Mouse (Mus musculus): Measurements from ENCODE around the gene Kitl. TPM values are rescaled to one million over a fixed set of nuclear protein-coding genes. Genes with fewer than 3 reads are reported as not detected.

The Kitl gene
- polyA plus RNA-seq, 1 experiment: 7.8 TPM

- no peaks in the 10 kb centered on the region for H3K36me3 ChIP-seq (ENCODE audit: control insufficient read depth, insufficient read depth, low read length)
- no peaks in the 10 kb centered on the region for H3K4me1 ChIP-seq (ENCODE audit: control insufficient read depth, insufficient read depth, insufficient read length)
- no peaks in the 10 kb centered on the region for H3K27me3 ChIP-seq (ENCODE audit: control insufficient read depth, insufficient read depth, low read length)
- no peak overlapping the region for H3K27ac ChIP-seq (ENCODE audit: insufficient read depth, low read length)
- WGBS: 71% methylated on average over 4 of the region's 4 CpGs
- TF ChIP-seq POLR2A (IDR thresholded peaks at IDR 0.05; ENCODE audit: low read depth, low read length) (no peak), CTCF (IDR thresholded peaks at IDR 0.05; ENCODE audit: extremely low read depth, insufficient read depth, insufficient read length, insufficient replicate concordance) (no peak)
- no peak overlapping the region for H3K4me3 ChIP-seq (ENCODE audit: extremely low read depth, insufficient read depth, insufficient read length)
- DNase-seq (ENCODE audit: low read depth in 1 of 2, low spot score in 2 of 2): no peak
Observed at GRCm38 (mm10) chr10:100052911-100053310, 37.5 kb downstream of the Kitl start.

- 78% methylated on average over 3 of the region's 3 CpGs for WGBS
- TF ChIP-seq POLR2A (IDR thresholded peaks at IDR 0.05; ENCODE audit: low read depth, low read length) (no peak), CTCF (IDR thresholded peaks at IDR 0.05; ENCODE audit: extremely low read depth, insufficient read depth, insufficient read length, insufficient replicate concordance) (no peak)
- no peaks in the 10 kb centered on the region for H3K27me3 ChIP-seq (ENCODE audit: control insufficient read depth, insufficient read depth, low read length)
- DNase-seq (ENCODE audit: low read depth in 1 of 2, low spot score in 2 of 2): no peak
- no peak overlapping the region for H3K27ac ChIP-seq (ENCODE audit: insufficient read depth, low read length)
- no peaks in the 10 kb centered on the region for H3K36me3 ChIP-seq (ENCODE audit: control insufficient read depth, insufficient read depth, low read length)
- H3K4me1 ChIP-seq (ENCODE audit: control insufficient read depth, insufficient read depth, insufficient read length): no peaks in the 10 kb centered on the region
- no peak overlapping the region for H3K4me3 ChIP-seq (ENCODE audit: extremely low read depth, insufficient read depth, insufficient read length)
Observed at GRCm38 (mm10) chr10:100054006-100054405, 38.6 kb downstream of the Kitl start.

- Histone ChIP-seq H3K36me3 (ENCODE audit: control insufficient read depth, insufficient read depth, low read length) (no peaks in the 10 kb centered on the region), H3K27ac (ENCODE audit: insufficient read depth, low read length) (no peak overlapping the region), H3K4me1 (ENCODE audit: control insufficient read depth, insufficient read depth, insufficient read length) (no peaks in the 10 kb centered on the region), H3K4me3 (ENCODE audit: extremely low read depth, insufficient read depth, insufficient read length) (no peak overlapping the region), H3K27me3 (ENCODE audit: control insufficient read depth, insufficient read depth, low read length) (no peaks in the 10 kb centered on the region)
- WGBS: 90% methylated on average over 2 of the region's 2 CpGs
- no peak for TF ChIP-seq CTCF (IDR thresholded peaks at IDR 0.05; ENCODE audit: extremely low read depth, insufficient read depth, insufficient read length, insufficient replicate concordance)
- TF ChIP-seq POLR2A (IDR thresholded peaks at IDR 0.05; ENCODE audit: low read depth, low read length): no peak
- DNase-seq (ENCODE audit: low read depth in 1 of 2, low spot score in 2 of 2): no peak
Observed at GRCm38 (mm10) chr10:100055082-100055481, 39.7 kb downstream of the Kitl start.

- no peak overlapping the region for H3K4me3 ChIP-seq (ENCODE audit: extremely low read depth, insufficient read depth, insufficient read length)
- H3K36me3 ChIP-seq (ENCODE audit: control insufficient read depth, insufficient read depth, low read length): no peaks in the 10 kb centered on the region
- H3K27ac ChIP-seq (ENCODE audit: insufficient read depth, low read length): no peak overlapping the region
- H3K4me1 ChIP-seq (ENCODE audit: control insufficient read depth, insufficient read depth, insufficient read length): no peaks in the 10 kb centered on the region
- 59% methylated on average over 1 of the region's 1 CpGs for WGBS
- H3K27me3 ChIP-seq (ENCODE audit: control insufficient read depth, insufficient read depth, low read length): no peaks in the 10 kb centered on the region
- TF ChIP-seq CTCF (IDR thresholded peaks at IDR 0.05; ENCODE audit: extremely low read depth, insufficient read depth, insufficient read length, insufficient replicate concordance) (no peak), POLR2A (IDR thresholded peaks at IDR 0.05; ENCODE audit: low read depth, low read length) (no peak)
- DNase-seq (ENCODE audit: low read depth in 1 of 2, low spot score in 2 of 2): no peak
Observed at GRCm38 (mm10) chr10:100057106-100057623, 41.7 kb downstream of the Kitl start.

- no peak for DNase-seq (ENCODE audit: low read depth in 1 of 2, low spot score in 2 of 2)
- Histone ChIP-seq H3K27me3 (ENCODE audit: control insufficient read depth, insufficient read depth, low read length) (no peaks in the 10 kb centered on the region), H3K4me3 (ENCODE audit: extremely low read depth, insufficient read depth, insufficient read length) (no peak overlapping the region), H3K36me3 (ENCODE audit: control insufficient read depth, insufficient read depth, low read length) (no peaks in the 10 kb centered on the region), H3K27ac (ENCODE audit: insufficient read depth, low read length) (no peak overlapping the region), H3K4me1 (ENCODE audit: control insufficient read depth, insufficient read depth, insufficient read length) (no peaks in the 10 kb centered on the region)
- TF ChIP-seq CTCF (IDR thresholded peaks at IDR 0.05; ENCODE audit: extremely low read depth, insufficient read depth, insufficient read length, insufficient replicate concordance) (no peak), POLR2A (IDR thresholded peaks at IDR 0.05; ENCODE audit: low read depth, low read length) (no peak)
- whole genome bisulfite sequencing: 81% methylated on average over 4 of the region's 4 CpGs
Observed at GRCm38 (mm10) chr10:100059356-100059755, 43.9 kb downstream of the Kitl start.

- H3K4me1 ChIP-seq (ENCODE audit: control insufficient read depth, insufficient read depth, insufficient read length): no peaks in the 10 kb centered on the region
- 71% methylated on average over 12 of the region's 12 CpGs for WGBS
- H3K36me3 ChIP-seq (ENCODE audit: control insufficient read depth, insufficient read depth, low read length): no peaks in the 10 kb centered on the region
- H3K4me3 ChIP-seq (ENCODE audit: extremely low read depth, insufficient read depth, insufficient read length): no peak overlapping the region
- DNase-seq (ENCODE audit: low read depth in 1 of 2, low spot score in 2 of 2): no peak
- H3K27me3 ChIP-seq (ENCODE audit: control insufficient read depth, insufficient read depth, low read length): no peaks in the 10 kb centered on the region
- TF ChIP-seq POLR2A (IDR thresholded peaks at IDR 0.05; ENCODE audit: low read depth, low read length): no peak
- no peak for TF ChIP-seq CTCF (IDR thresholded peaks at IDR 0.05; ENCODE audit: extremely low read depth, insufficient read depth, insufficient read length, insufficient replicate concordance)
- H3K27ac ChIP-seq (ENCODE audit: insufficient read depth, low read length): no peak overlapping the region
Observed at GRCm38 (mm10) chr10:100065529-100066301, 50.3 kb downstream of the Kitl start.

GRCm38 (mm10) chr10:100066374-100066773, 50.9 kb downstream of the Kitl start:
- no peak overlapping the region for H3K27ac ChIP-seq (ENCODE audit: insufficient read depth, low read length)
- WGBS: 80% methylated on average over 7 of the region's 7 CpGs
- TF ChIP-seq CTCF (IDR thresholded peaks at IDR 0.05; ENCODE audit: extremely low read depth, insufficient read depth, insufficient read length, insufficient replicate concordance) (no peak), POLR2A (IDR thresholded peaks at IDR 0.05; ENCODE audit: low read depth, low read length) (no peak)

More at GRCm38 (mm10) chr10:100066374-100066773, 50.9 kb downstream of the Kitl start:
- Histone ChIP-seq H3K4me3 (ENCODE audit: extremely low read depth, insufficient read depth, insufficient read length) (no peak overlapping the region), H3K27me3 (ENCODE audit: control insufficient read depth, insufficient read depth, low read length) (no peaks in the 10 kb centered on the region), H3K4me1 (ENCODE audit: control insufficient read depth, insufficient read depth, insufficient read length) (no peaks in the 10 kb centered on the region), H3K36me3 (ENCODE audit: control insufficient read depth, insufficient read depth, low read length) (no peaks in the 10 kb centered on the region)
- DNase-seq (ENCODE audit: low read depth in 1 of 2, low spot score in 2 of 2): no peak
